Mouse (Mus musculus): Measurements from ENCODE around the gene Gm10309. TPM values are rescaled to one million over a fixed set of nuclear protein-coding genes. Genes with fewer than 3 reads are reported as not detected.

Gene Gm10309
- polyA plus RNA-seq, 1 experiment from 2014 or later, result 0.19 TPM

DNA sequence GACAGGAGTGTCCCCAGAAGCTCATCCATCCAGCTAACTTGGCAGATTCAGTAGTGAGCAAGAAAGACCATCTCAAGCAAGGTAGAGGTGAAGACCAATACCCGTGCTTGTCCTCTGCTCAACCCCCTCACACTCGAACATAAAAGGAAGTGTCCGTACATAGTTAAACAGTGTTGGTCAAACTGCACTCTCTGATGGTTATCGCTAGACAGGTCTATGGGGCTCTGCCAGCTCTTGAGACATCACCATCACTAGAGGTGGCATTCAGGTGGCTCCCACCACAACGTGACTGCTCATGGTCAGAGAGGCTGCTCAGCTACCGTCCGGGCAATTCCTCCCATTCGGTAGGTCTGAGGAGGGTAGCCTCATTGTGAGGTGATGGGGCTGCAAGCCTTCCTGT, 40.8 kb downstream of the Gm10309 start:
- Histone ChIP-seq H3K9me3 (replicated peaks) (no peaks in the 10 kb centered on the region), H3K36me3 (no peaks in the 10 kb centered on the region), H3K4me3 (no peak overlapping the region), H3K27me3 (ENCODE audit: low read depth, poor library complexity, severe bottlenecking) (peaks cover 51% of the 10 kb centered on the region), H3K4me1 (peaks cover 50% of the 10 kb centered on the region), H3K27ac (replicated peaks) (no peak overlapping the region)
- 96% methylated on average over 8 of the region's 8 CpGs for WGBS
- no peak for DNase-seq (ENCODE audit: low spot score)

DNA sequence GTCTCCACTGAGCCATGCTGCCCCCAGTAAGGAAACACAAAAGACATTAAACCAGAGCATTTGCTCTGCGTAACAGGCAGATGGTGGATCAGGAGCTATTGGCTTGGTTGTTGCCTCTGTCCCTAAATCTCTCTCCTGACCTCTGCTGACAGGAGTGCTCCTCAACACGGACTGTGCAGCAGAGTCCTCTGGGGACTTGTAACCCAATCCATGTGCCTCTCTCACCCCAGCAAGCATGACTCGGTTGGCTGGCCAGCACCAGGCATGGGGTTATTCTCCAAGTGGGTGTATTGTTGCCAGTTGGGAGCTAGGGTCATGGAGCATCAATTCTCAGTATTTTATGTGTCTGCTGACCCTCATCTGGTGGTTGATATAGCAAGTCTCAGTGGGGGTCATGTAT, 41.7 kb downstream of the Gm10309 start:
- Histone ChIP-seq H3K36me3 (no peaks in the 10 kb centered on the region), H3K27me3 (ENCODE audit: low read depth, poor library complexity, severe bottlenecking) (peaks cover 43% of the 10 kb centered on the region), H3K9me3 (replicated peaks) (no peaks in the 10 kb centered on the region), H3K4me1 (peaks cover 42% of the 10 kb centered on the region), H3K4me3 (no peak overlapping the region), H3K27ac (replicated peaks) (no peak overlapping the region)
- WGBS, result 66% methylated on average over 3 of the region's 3 CpGs
- DNase-seq (ENCODE audit: low spot score), result no peak

DNA sequence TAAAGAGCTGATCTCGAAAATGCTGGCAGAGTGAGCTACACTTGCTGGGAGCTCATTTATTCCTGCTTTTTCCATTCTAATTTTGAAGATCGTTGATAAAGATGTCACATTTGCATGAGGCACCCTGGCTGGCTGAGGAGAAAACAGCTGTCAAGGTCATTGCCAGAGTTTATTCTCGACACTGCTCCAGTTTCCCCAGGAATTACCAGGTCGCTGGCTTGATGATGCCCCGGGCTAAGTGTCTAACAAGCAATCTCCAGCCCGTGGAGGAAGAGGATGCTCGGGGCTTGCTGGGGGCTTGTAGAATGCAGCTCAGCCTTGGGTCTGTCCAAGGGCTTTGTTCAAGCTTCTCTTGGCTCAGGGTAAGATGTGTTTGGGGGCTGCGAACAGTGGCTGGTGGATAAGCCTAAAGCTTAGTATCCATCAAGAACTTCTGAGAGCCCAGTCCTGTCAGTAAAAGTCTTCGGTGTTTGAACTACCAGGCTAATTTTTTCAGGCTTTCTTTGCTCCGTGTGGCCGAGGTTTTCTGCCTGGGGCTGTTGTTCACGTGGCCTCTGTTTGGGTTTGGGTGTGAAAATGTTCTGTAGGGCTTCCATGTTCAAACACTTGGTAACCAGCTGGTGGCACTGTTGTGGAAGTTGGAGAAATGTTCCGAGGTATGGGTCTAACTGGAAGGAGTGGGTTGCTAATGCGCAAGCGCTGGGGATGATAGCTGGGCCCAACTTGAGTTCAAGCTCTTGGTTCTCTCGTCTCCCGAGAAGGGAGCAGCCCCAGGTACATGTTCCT, 44.2 kb downstream of the Gm10309 start:
- H3K4me1 ChIP-seq, result peaks cover 17% of the 10 kb centered on the region
- peaks cover 25% of the 10 kb centered on the region for H3K27me3 ChIP-seq (ENCODE audit: low read depth, poor library complexity, severe bottlenecking)
- H3K27ac ChIP-seq (replicated peaks), result no peak overlapping the region
- H3K9me3 ChIP-seq (replicated peaks), result no peaks in the 10 kb centered on the region
- no peak overlapping the region for H3K4me3 ChIP-seq
- WGBS, result 85% methylated on average over 17 of the region's 17 CpGs
- no peaks in the 10 kb centered on the region for H3K36me3 ChIP-seq
- no peak for DNase-seq (ENCODE audit: low spot score)

DNA sequence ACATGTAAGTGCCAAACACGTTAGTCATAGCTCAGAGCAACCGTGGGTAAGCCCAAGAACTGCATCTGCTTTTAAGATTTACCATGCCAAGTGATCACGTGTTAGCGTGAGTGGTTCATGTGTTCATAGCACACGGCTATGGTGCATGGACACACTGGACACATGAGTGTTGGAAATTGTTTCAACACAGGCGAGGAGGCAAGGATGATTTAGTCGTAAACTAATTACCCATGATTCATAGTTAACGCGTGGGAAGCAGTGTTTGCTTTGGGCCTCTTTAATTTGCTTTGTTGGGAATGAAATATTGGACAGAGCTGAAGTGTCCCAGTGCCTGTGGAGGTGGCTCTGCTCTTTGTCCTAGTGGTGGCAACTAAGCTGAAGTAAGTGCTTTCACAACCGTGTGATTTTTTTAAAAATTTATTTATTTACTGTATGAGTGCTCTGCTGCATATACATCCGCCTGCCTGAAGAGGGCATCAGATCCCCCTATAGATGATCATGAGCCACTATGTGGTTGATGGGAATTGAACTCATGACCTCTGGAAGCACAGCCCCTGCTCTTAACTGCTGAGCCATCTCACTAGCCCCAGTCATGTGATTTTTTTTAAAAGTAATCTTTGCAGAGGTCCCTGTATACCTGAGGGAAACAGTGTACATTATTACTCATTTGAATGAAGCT, 46.6 kb downstream of the Gm10309 start:
- peaks cover 8% of the 10 kb centered on the region; the same call in 1 of the 2 replicates for H3K27me3 ChIP-seq (ENCODE audit: low read depth, poor library complexity, severe bottlenecking)
- H3K4me3 ChIP-seq, result no peak overlapping the region
- 85% methylated on average over 11 of the region's 11 CpGs for WGBS
- no peaks in the 10 kb centered on the region for H3K4me1 ChIP-seq
- no peak overlapping the region for H3K27ac ChIP-seq (replicated peaks)
- no peaks in the 10 kb centered on the region for H3K9me3 ChIP-seq (replicated peaks)
- no peak for DNase-seq (ENCODE audit: low spot score)
- H3K36me3 ChIP-seq, result no peaks in the 10 kb centered on the region

DNA sequence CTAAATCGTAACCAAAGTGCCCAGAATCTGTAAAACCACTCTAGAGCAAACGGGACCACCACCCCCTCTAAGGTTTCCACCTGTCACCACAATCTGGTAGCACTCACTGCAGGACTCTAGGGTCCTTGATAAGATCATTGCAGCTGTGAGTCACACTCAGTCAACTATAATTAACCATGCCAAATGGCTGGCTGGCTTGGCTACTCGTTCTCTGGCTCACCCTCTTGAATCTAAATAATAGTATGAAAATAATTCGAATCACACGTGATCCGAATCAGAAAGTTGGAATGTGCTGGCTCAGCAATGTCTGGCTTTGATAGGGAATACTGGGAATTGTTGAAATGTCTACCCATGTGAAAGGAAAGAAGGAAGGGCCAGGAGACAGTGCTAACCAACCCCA, 48.5 kb downstream of the Gm10309 start:
- Histone ChIP-seq H3K4me3 (no peak overlapping the region), H3K27ac (replicated peaks) (no peak overlapping the region), H3K27me3 (ENCODE audit: low read depth, poor library complexity, severe bottlenecking) (no peaks in the 10 kb centered on the region), H3K36me3 (no peaks in the 10 kb centered on the region), H3K9me3 (replicated peaks) (no peaks in the 10 kb centered on the region), H3K4me1 (no peaks in the 10 kb centered on the region)
- DNase-seq (ENCODE audit: low spot score), result no peak
- 83% methylated on average over 6 of the region's 6 CpGs for WGBS

DNA sequence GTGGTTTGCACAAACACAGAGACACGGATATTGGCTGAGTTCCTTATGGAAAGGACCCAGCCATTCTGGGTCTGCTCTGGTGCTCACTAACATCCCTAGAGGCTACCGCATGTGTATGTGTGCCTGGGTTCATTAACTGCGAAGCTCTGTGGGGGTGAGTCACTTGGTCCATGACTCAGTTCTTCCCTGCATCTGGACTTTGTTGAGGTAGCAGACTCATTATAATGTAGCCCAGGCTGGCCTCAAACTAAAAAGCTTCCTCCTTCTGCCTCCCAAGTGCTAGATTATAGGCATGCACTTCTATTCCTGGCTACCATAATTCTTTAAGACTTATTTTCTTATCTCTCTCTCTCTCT, 50.7 kb downstream of the Gm10309 start:
- WGBS, result 92% methylated on average over 3 of the region's 3 CpGs

DNA sequence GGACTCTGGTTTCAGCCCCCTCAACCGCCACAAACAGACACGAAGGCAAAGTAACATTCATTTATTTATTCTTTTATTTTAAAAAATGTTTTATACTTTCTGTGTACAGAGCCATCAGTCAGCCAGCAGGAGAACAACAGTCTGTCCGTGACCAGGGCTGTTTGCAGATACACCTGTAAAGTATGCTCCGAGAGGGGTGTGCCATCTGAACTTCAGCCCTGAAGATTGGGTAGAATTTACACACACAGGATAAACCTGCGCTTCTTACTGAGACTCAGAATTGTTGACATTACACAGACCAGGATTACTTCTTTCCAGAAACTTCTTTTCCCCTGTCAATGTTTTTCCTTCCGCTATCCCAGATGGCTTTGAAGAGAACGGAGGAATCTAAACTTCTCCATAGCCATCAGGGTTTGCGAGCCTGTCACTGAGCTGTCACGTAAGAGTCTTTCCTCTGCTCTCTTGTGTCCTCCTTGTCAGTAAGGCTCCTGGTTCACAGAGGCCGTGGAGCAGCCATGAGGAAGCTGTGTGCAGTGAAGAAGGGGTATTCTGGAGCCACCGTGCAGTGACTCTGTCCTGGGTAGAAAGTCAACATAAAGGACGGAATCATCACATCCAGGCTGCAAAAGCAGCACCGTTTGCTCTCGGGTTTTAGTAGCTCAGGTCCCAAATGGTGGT, 51.2 kb downstream of the Gm10309 start:
- Histone ChIP-seq H3K4me3 (no peak overlapping the region), H3K27ac (replicated peaks) (no peak overlapping the region), H3K27me3 (ENCODE audit: low read depth, poor library complexity, severe bottlenecking) (no peaks in the 10 kb centered on the region), H3K36me3 (no peaks in the 10 kb centered on the region), H3K9me3 (replicated peaks) (no peaks in the 10 kb centered on the region), H3K4me1 (no peaks in the 10 kb centered on the region)
- WGBS, result 90% methylated on average over 14 of the region's 14 CpGs
- DNase-seq (ENCODE audit: low spot score), result no peak

More for the DNA sequence above, 50.7 kb downstream of the Gm10309 start:
- no peaks in the 10 kb centered on the region for H3K4me1 ChIP-seq
- H3K4me3 ChIP-seq, result no peak overlapping the region
- no peaks in the 10 kb centered on the region for H3K36me3 ChIP-seq
- no peaks in the 10 kb centered on the region for H3K27me3 ChIP-seq (ENCODE audit: low read depth, poor library complexity, severe bottlenecking)
- H3K27ac ChIP-seq (replicated peaks), result no peak overlapping the region
- H3K9me3 ChIP-seq (replicated peaks), result no peaks in the 10 kb centered on the region
- no peak for DNase-seq (ENCODE audit: low spot score)

DNA sequence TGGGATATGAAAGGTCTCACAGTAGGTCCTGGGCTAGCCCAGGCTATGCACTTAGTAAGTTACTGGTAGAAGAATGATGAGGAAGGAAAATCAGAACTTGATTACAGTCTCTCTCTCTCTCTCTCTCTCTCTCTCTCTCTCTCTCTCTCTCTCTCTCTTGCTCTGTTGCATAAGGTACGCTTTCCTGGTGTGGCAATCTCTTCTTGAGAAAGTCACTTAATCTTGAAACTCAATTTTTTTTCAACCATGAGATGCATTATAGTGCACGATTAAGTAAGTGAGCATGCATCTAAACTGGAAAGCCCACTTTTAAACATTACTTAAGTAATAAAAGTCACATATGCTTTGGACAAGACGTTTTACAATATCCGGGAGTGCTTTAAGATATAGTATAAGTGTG, 52.1 kb downstream of the Gm10309 start:
- Histone ChIP-seq H3K4me1 (no peaks in the 10 kb centered on the region), H3K9me3 (replicated peaks) (peaks cover 5% of the 10 kb centered on the region; the same call in 1 of the 2 replicates), H3K36me3 (no peaks in the 10 kb centered on the region), H3K4me3 (no peak overlapping the region), H3K27ac (replicated peaks) (no peak overlapping the region), H3K27me3 (ENCODE audit: low read depth, poor library complexity, severe bottlenecking) (no peaks in the 10 kb centered on the region)
- 92% methylated on average over 4 of the region's 4 CpGs for WGBS
- DNase-seq (ENCODE audit: low spot score), result no peak

Other genes starting within 250 kb of the Gm10309 start
- 2.0 and 3.0 TPM in 2 replicates for gene Epas1, start 248.5 kb upstream of the Gm10309 start, polyA plus RNA-seq (2016; fragmentation: Nextera tagmentation; extraction: Ambion mirVana)